Mouse (Mus musculus): ENCODE measurements around the gene Mtr. TPM values are rescaled to one million over a fixed set of nuclear protein-coding genes. Genes with fewer than 3 reads are reported as not detected.

Gene Mtr
- 5.8 and 7.6 TPM in 2 replicates for polyA plus RNA-seq (2015; fragmentation: Nextera tagmentation; extraction: Ambion mirVana)

DNA sequence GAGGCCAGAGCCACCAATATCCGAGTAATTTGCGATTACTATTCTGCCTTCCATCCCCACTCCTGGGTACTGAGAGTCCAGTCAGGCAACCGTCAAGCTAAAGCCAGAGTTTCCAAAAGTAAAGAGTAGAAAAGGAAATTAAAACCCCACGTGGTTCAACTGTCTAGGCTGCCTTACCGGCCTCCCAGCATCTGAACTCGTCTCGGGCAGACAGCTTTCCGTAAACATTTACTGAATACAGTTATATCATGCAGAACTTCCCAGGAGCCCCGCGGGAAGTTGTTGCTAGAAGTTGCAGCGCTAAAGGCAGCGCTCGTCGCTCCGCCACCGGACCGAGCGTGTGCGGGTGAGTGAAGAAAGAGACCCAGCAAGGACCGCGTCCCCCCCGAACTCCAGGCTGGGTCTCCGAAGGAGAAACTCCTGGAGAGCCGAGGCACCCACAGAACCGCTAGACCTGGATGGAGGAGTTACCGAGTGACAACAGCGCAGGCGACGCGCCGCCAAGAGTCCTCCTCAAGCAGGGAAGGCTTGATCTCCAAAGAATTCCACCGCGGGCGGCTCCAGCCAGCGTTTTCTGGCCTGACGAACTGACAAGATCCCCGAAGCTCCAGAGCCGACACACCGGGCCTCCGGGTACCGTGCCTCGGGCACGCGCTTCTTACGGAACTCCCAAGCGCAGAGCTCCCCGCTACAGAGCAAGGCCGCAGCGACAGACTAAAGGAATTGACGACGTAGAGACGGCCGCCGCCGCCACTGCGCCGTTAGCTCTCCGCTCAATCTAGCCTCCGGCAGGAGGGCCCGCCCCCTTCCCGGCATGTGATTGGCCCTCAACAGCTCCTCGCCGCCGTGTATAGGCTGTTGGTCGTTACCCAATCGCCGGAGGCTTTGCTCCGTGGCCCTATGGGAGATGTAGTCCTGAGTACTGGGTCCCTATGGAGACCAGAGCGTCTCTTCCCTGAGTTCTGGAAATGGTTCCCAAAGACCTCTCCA, at the start of gene Mtr:
Gene Mtr (minus strand): TSS at position 723 of the 990 bp plus-strand sequence.
- peak within 1 kb of the TSS; percentile 72 for H3K4me2 ChIP-seq
- peaks cover 20% of the 10 kb centered on the region for H3K4me1 ChIP-seq
- WGBS = under 1% methylated on average over 65 of the region's 69 CpGs
- H3K27me3 ChIP-seq = no peaks in the 10 kb centered on the region
- peak within 1 kb of the TSS; percentile 77 for H3K4me3 ChIP-seq
- peaks cover 3% of the 10 kb centered on the region; the same call in 1 of the 2 replicates for H3K9me3 ChIP-seq (replicated peaks)
- ATAC-seq = peak; percentile 100
- H3K27ac ChIP-seq = peak within 1 kb of the TSS; percentile 79
- no peaks in the 10 kb centered on the region for H3K36me3 ChIP-seq (ENCODE audit: poor library complexity, severe bottlenecking)
- peak within 1 kb of the TSS; percentile 83 for H3K9ac ChIP-seq

DNA sequence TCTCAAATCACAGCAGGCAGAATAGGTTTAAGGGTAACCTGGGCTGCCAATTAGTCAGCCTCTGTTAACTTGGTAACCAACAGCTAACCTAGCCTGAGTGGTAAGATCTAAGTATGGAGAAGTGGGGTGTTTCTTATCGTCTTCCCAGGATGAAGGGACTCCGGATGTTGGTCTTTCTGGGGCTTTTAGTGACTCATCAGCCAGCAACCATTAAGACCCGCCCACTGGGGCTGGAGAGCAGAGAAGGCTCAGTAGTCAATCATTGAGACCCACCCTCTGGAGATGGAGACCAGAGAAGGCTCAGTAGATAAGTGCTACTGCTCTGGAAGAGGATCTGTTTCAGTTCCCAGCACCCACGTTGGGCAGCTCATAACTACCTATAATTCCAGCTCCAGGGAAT, 49.4 kb upstream of the Mtr start:
- Histone ChIP-seq H3K9me3 (replicated peaks) (no peaks in the 10 kb centered on the region), H3K27ac (no peak overlapping the region), H3K4me1 (peaks cover 9% of the 10 kb centered on the region), H3K4me3 (no peak overlapping the region), H3K36me3 (ENCODE audit: poor library complexity, severe bottlenecking) (no peaks in the 10 kb centered on the region), H3K9ac (no peak overlapping the region), H3K4me2 (no peak overlapping the region), H3K27me3 (no peaks in the 10 kb centered on the region)
- 86% methylated on average over 4 of the region's 4 CpGs for WGBS
- ATAC-seq = no peak

DNA sequence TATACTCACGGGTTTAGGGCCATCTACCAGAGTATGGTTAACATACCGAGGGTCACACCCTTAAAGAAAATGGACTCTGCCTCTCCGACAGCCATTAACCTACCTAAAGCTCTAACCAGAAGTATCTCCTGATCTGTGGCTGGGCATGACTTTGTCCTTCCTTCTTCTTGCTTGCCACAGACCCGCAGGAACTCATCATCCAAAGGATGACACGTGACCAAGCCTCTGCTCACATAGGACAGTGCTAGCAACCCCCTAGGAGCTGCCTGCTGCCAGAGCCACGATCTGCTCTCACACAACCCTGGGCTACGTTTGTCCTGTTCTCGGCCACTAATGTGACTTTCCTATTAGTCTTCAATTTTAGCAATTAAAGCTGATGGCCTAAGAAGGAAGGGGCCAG, 47.6 kb upstream of the Mtr start:
- no peak for ATAC-seq
- Histone ChIP-seq H3K27me3 (no peaks in the 10 kb centered on the region), H3K36me3 (ENCODE audit: poor library complexity, severe bottlenecking) (no peaks in the 10 kb centered on the region), H3K4me2 (no peak overlapping the region), H3K27ac (no peak overlapping the region), H3K9me3 (replicated peaks) (no peaks in the 10 kb centered on the region), H3K4me1 (no peaks in the 10 kb centered on the region), H3K4me3 (no peak overlapping the region), H3K9ac (no peak overlapping the region)
- 86% methylated on average over 8 of the region's 8 CpGs for WGBS

DNA sequence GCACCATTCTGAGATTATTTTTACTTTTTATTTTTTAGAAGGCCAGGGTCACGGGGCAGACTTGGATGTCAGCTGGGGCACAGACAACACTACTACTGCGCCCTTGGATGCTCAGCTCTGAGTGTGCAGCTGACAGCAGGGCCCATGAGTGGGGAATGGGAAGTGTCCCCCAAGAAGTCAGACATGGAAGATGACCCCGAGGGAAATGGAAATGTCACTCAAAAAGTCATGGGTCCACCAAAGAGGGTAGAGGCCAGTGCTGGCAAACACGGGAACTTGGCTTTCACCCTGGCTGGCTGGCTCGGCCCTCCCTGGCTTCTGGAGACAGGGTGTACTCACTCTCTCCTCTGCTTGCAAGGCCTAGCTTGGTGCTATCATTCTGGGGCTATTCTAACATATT, 47.1 kb upstream of the Mtr start:
- Histone ChIP-seq H3K9ac (no peak overlapping the region), H3K4me1 (no peaks in the 10 kb centered on the region), H3K27me3 (no peaks in the 10 kb centered on the region), H3K4me2 (no peak overlapping the region), H3K9me3 (replicated peaks) (no peaks in the 10 kb centered on the region), H3K36me3 (ENCODE audit: poor library complexity, severe bottlenecking) (no peaks in the 10 kb centered on the region), H3K4me3 (no peak overlapping the region), H3K27ac (no peak overlapping the region)
- WGBS = 91% methylated on average over 5 of the region's 5 CpGs
- ATAC-seq = no peak

DNA sequence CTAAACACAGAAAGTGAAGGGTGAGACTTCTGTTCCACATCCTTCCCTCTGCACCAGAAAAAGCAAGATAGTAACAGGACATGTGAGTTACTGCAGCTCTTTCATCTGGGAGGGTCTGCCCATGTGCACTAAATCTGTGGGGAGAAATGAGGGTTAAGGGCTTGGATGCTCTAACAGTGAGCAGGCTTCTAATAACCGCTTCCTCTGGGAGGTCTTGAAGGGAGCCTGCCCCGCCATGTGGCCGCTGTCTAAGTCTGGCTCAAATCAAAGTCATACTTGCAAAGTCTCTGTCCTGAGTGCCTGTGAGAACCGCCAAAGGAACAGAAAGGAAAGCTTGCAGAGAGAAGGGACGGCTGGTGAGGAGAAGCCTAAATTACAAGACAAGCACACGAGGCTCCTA, 39.9 kb upstream of the Mtr start:
- Histone ChIP-seq H3K27ac (no peak overlapping the region), H3K4me2 (no peak overlapping the region), H3K9ac (no peak overlapping the region), H3K9me3 (replicated peaks) (no peaks in the 10 kb centered on the region), H3K4me1 (no peaks in the 10 kb centered on the region), H3K27me3 (no peaks in the 10 kb centered on the region), H3K36me3 (ENCODE audit: poor library complexity, severe bottlenecking) (no peaks in the 10 kb centered on the region), H3K4me3 (no peak overlapping the region)
- ATAC-seq = no peak
- 89% methylated on average over 6 of the region's 6 CpGs for WGBS

DNA sequence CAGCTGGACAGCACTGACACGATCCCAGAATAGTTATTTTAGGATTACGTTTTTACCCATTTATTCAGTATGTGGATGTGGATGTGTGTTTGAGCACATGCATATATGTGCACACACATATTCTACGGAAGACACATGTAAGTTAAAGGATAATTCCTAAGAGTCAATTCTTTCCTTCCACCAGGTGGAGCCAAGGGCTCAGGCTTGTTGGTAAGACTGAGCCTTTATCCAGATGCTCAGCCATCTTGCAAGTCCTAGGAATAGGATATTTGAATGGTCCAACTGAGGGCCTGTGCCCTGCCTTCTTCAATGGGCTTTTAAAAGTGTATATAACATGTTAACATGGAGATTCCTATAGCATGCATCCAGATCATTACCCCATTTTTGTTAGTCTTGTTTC, 38.8 kb upstream of the Mtr start:
- no peak; the same call in 1 of the 2 replicates for ATAC-seq
- Histone ChIP-seq H3K9me3 (replicated peaks) (no peaks in the 10 kb centered on the region), H3K4me2 (no peak overlapping the region), H3K27ac (no peak overlapping the region), H3K9ac (no peak overlapping the region), H3K36me3 (ENCODE audit: poor library complexity, severe bottlenecking) (no peaks in the 10 kb centered on the region), H3K4me3 (no peak overlapping the region), H3K27me3 (no peaks in the 10 kb centered on the region), H3K4me1 (no peaks in the 10 kb centered on the region)
- 93% methylated on average over 3 of the region's 3 CpGs for WGBS

DNA sequence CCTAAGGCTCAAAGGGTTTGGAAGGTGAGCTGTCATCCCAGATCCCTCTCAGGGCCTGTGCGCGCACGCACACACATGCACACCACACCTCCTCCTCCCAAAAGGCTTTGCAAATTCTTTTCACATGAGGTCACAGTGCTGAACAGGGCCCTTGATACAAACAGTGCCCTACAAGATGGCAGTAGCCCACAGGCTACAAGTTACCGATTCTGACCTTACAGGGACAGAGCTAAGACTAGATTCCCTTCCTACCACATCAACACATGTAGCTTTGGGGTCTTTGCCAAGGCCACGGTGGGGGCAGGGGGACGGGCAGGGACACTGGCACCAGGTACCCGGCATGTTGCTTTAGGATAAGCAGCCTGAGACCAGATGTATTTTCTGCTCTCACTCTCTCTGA, 35.9 kb upstream of the Mtr start:
- H3K4me1 ChIP-seq = no peaks in the 10 kb centered on the region
- no peak overlapping the region for H3K9ac ChIP-seq
- H3K27ac ChIP-seq = no peak overlapping the region
- WGBS = 90% methylated on average over 7 of the region's 7 CpGs
- H3K4me3 ChIP-seq = no peak overlapping the region
- H3K9me3 ChIP-seq (replicated peaks) = no peaks in the 10 kb centered on the region
- no peaks in the 10 kb centered on the region for H3K36me3 ChIP-seq (ENCODE audit: poor library complexity, severe bottlenecking)
- no peaks in the 10 kb centered on the region for H3K27me3 ChIP-seq
- H3K4me2 ChIP-seq = no peak overlapping the region
- no peak for ATAC-seq

DNA sequence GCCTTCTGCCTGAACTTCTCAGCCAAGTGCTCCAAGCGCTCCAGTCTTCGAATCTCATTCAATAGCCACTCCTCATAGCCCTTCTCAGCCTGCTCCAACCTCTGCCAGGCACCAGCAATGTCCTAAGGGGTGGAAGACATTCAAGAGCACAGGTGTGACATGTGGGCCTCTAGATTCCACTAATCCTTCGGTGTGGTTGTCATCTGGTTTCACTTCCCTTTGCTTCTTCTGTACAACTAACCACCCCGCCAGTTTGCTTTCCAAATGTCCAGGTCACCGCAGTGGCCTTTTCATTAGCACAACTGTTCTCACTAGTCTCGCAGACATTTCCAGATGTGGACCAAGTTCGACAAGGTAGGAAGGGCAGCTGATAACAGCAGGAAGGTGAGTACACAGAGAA, 32.8 kb upstream of the Mtr start:
- H3K27ac ChIP-seq = no peak overlapping the region
- no peak for ATAC-seq
- no peaks in the 10 kb centered on the region for H3K27me3 ChIP-seq
- no peak overlapping the region for H3K4me2 ChIP-seq
- no peaks in the 10 kb centered on the region for H3K4me1 ChIP-seq
- H3K4me3 ChIP-seq = no peak overlapping the region
- WGBS = 94% methylated on average over 7 of the region's 7 CpGs
- no peaks in the 10 kb centered on the region for H3K9me3 ChIP-seq (replicated peaks)
- no peak overlapping the region for H3K9ac ChIP-seq
- H3K36me3 ChIP-seq (ENCODE audit: poor library complexity, severe bottlenecking) = no peaks in the 10 kb centered on the region

DNA sequence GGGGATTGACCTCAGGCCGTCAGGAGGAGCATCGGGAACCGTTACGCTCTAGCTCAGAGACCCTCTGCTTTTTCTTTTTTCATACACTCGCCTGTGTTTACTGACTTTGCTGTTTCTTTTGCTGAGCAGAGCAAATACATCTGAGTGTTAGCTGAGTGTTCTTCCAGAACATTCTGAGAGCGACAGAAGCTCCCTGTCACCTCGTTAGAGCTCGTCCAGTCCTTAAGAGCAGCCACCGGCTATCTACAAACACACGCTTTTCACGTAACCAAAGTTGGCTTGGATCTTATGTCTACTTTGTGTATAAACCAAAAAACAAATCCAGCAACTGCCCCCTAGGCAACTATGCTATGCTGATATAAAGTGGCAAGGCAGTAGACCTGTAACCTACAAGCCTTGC, 26.6 kb upstream of the Mtr start:
- no peak overlapping the region for H3K4me2 ChIP-seq
- no peaks in the 10 kb centered on the region for H3K27me3 ChIP-seq
- H3K36me3 ChIP-seq (ENCODE audit: poor library complexity, severe bottlenecking) = no peaks in the 10 kb centered on the region
- ATAC-seq = no peak
- H3K4me1 ChIP-seq = no peaks in the 10 kb centered on the region
- WGBS = 90% methylated on average over 11 of the region's 11 CpGs
- H3K27ac ChIP-seq = no peak overlapping the region
- no peaks in the 10 kb centered on the region for H3K9me3 ChIP-seq (replicated peaks)
- H3K9ac ChIP-seq = no peak overlapping the region
- no peak overlapping the region for H3K4me3 ChIP-seq

DNA sequence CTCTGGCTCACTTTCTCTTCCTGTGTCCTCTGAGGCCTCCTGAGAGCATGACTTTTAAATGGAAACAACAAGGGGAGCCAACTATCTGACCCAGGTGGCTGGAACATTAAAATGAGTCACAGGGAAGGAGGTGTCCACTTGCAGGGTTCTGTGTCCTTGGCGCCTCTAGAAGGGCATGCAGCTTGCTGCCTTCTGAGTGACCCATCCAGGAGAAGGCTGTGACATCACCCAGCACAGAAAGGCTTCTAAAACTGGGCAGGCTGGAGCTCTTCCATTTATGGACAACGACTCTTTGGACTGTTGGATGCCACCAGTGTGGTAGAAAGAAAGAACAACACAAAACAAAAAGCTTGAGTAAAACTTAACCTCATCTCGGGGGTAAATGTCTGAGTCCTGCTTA, 25.9 kb upstream of the Mtr start:
- Histone ChIP-seq H3K9ac (no peak overlapping the region), H3K4me2 (no peak overlapping the region), H3K9me3 (replicated peaks) (no peaks in the 10 kb centered on the region), H3K27me3 (no peaks in the 10 kb centered on the region), H3K27ac (no peak overlapping the region), H3K36me3 (ENCODE audit: poor library complexity, severe bottlenecking) (no peaks in the 10 kb centered on the region), H3K4me3 (no peak overlapping the region), H3K4me1 (no peaks in the 10 kb centered on the region)
- 80% methylated on average over 3 of the region's 3 CpGs for WGBS
- ATAC-seq = no peak

DNA sequence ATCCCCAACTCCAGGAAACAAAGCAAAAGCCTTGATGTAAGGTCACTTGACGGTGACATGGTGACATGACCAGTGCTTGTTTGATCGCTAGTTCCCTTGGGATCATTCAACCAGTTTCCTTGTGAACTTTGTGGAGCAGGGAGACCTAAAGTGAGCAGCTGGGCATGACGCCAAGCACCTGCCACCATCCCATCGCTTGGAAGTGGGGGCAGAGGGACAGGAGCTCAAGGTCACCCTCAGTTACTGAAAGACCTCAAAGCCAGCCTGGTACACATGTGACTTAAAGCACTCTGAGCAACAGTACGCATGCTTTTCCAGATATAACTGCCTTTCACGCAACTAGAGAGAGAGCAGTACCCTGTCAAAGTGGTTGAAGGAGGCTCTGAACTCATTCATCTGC, 16.8 kb upstream of the Mtr start:
- Histone ChIP-seq H3K4me3 (no peak overlapping the region), H3K4me1 (no peaks in the 10 kb centered on the region), H3K36me3 (ENCODE audit: poor library complexity, severe bottlenecking) (no peaks in the 10 kb centered on the region), H3K4me2 (no peak overlapping the region), H3K27ac (no peak overlapping the region), H3K9ac (no peak overlapping the region), H3K9me3 (replicated peaks) (no peaks in the 10 kb centered on the region), H3K27me3 (no peaks in the 10 kb centered on the region)
- no peak for ATAC-seq
- whole genome bisulfite sequencing = 79% methylated on average over 6 of the region's 6 CpGs

DNA sequence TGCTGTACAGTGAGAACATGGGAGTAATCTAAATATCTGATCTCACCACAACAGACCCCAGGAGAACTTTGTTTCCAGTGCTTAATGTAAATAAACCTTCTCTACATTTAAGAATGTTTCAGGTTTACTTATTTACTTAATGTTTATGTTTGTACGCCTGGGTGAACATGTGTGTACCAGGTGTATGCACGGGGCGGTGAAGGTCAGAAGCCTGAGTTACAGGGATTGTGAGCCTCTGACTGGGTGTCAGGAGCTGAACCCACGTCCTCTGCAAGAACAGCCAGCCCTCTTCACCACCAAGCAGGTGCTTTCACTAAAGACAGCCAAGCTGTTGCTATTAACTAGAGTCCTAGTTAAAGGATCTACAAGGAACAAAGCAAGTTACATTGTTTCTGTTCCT, 16.3 kb upstream of the Mtr start:
- 83% methylated on average over 4 of the region's 4 CpGs for WGBS
- H3K4me1 ChIP-seq = no peaks in the 10 kb centered on the region
- H3K27ac ChIP-seq = no peak overlapping the region
- no peak overlapping the region for H3K4me3 ChIP-seq
- ATAC-seq = no peak
- H3K9me3 ChIP-seq (replicated peaks) = no peaks in the 10 kb centered on the region
- no peak overlapping the region for H3K4me2 ChIP-seq
- no peak overlapping the region for H3K9ac ChIP-seq
- H3K27me3 ChIP-seq = no peaks in the 10 kb centered on the region
- H3K36me3 ChIP-seq (ENCODE audit: poor library complexity, severe bottlenecking) = no peaks in the 10 kb centered on the region

DNA sequence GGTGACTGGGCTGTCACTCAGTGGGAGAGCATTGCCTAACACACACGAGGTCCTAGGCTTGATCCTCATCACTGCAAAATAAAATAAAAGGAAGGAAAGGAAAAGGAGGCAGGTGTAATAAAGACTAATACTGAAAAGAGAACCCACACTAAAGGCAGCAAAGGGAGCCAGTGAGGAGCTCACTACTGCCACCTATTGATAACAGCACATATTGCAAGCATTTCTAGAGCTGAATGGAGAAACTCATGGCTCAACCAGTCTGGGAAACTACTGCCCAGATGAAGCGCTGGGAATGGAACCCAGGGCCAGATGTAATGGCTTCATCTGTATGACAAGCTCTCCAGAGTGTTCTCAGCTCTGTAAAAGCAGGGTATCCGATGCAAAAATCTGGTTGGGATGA, 15.0 kb upstream of the Mtr start:
- Histone ChIP-seq H3K4me1 (no peaks in the 10 kb centered on the region), H3K27ac (no peak overlapping the region), H3K9ac (no peak overlapping the region), H3K27me3 (no peaks in the 10 kb centered on the region), H3K36me3 (ENCODE audit: poor library complexity, severe bottlenecking) (no peaks in the 10 kb centered on the region), H3K4me2 (no peak overlapping the region), H3K4me3 (no peak overlapping the region), H3K9me3 (replicated peaks) (no peaks in the 10 kb centered on the region)
- WGBS = 57% methylated on average over 3 of the region's 3 CpGs
- no peak for ATAC-seq

All from forebrain, embryonic 13.5 days (tissue).